Mouse (Mus musculus) neural tube, embryonic 12.5 days (tissue): ENCODE results near the gene Nubpl. TPM values are rescaled to one million over a fixed set of nuclear protein-coding genes. Genes with fewer than 3 reads are reported as not detected.

ENCODE experiments used
- ATAC-seq: fragments of 200-750 bp; cut with Nextera tagmentation; 2 replicates; pipeline ENCODE4 v1.8.0; 2017; ENCODE audit warnings: low read depth, mild to moderate bottlenecking, moderate TSS enrichment, moderate library complexity; ENCODE audit not compliant: low FRiP score
- H3K27ac ChIP-seq: fragments of 300-500 bp; sonication (generic); 2 replicates; pipeline ENCODE4 v1.5.1; 2016
- H3K27me3 ChIP-seq: fragments of 300-500 bp; sonication (generic); replicated peaks from 2 replicates; pipeline ENCODE4 v1.6.1; 2016; ENCODE audit warnings: mild to moderate bottlenecking
- H3K36me3 ChIP-seq: fragments of 300-500 bp; sonication (generic); 2 replicates; pipeline ENCODE4 v1.6.1; 2016; ENCODE audit warnings: mild to moderate bottlenecking
- H3K4me1 ChIP-seq: fragments of 300-500 bp; sonication (generic); 2 replicates; pipeline ENCODE4 v1.6.1; 2016
- H3K4me2 ChIP-seq: fragments of 300-500 bp; sonication (generic); replicated peaks from 2 replicates; pipeline ENCODE4 v1.6.1; 2016; ENCODE audit warnings: mild to moderate bottlenecking
- H3K4me3 ChIP-seq: fragments of 300-500 bp; sonication (generic); 2 replicates; pipeline ENCODE4 v1.5.1; 2016
- H3K9ac ChIP-seq: fragments of 300-500 bp; sonication (generic); 2 replicates; pipeline ENCODE4 v1.6.1; 2016; ENCODE audit warnings: mild to moderate bottlenecking
- H3K9me3 ChIP-seq: fragments of 300-500 bp; sonication (generic); 2 replicates; pipeline ENCODE4 v1.6.1; 2016; ENCODE audit warnings: mild to moderate bottlenecking
- WGBS: fragments of 180-500 bp; shearing (Covaris S2); methylation state at CpG from one replicate; pipeline ENCODE4 v1.1.7; 2016; 5-methylcytosine and 5-hydroxymethylcytosine counted together
- polyA plus RNA-seq: library from polyadenylated mRNA; unstranded; fragments of >200 nt; fragmentation: Nextera tagmentation; extraction: Ambion mirVana; gene quantifications from 2 replicates; pipeline ENCODE4 v1.2.1, GENCODE M21; 2016

Nubpl gene
- polyA plus RNA-seq, 1 experiment from 2014 or later, result 8.8 TPM

GRCm38 (mm10) chr12:52254089-52254488 is 156.6 kb downstream of the Nubpl start:
- H3K4me2 ChIP-seq, result no peak overlapping the region
- H3K4me3 ChIP-seq, result no peak overlapping the region
- H3K4me1 ChIP-seq, result no peaks in the 10 kb centered on the region
- WGBS, result 81% methylated on average over 5 of the region's 5 CpGs
- no peaks in the 10 kb centered on the region for H3K9me3 ChIP-seq
- no peaks in the 10 kb centered on the region for H3K27me3 ChIP-seq
- H3K36me3 ChIP-seq, result no peaks in the 10 kb centered on the region
- no peak overlapping the region for H3K27ac ChIP-seq
- H3K9ac ChIP-seq, result no peak overlapping the region
- no peak for ATAC-seq

GRCm38 (mm10) chr12:52268131-52268530 is 170.6 kb downstream of the Nubpl start:
- no peak overlapping the region for H3K4me2 ChIP-seq
- H3K27ac ChIP-seq, result no peak overlapping the region
- H3K27me3 ChIP-seq, result no peaks in the 10 kb centered on the region
- H3K36me3 ChIP-seq, result no peaks in the 10 kb centered on the region
- H3K4me3 ChIP-seq, result no peak overlapping the region
- no peak for ATAC-seq
- H3K9me3 ChIP-seq, result no peaks in the 10 kb centered on the region
- no peak overlapping the region for H3K9ac ChIP-seq
- no peaks in the 10 kb centered on the region for H3K4me1 ChIP-seq
- WGBS, result 74% methylated on average over 2 of the region's 2 CpGs

- ATAC-seq, result no peak
- WGBS, result 84% methylated on average over 1 of the region's 1 CpGs
- H3K9ac ChIP-seq, result no peak overlapping the region
Observed at GRCm38 (mm10) chr12:52272828-52273227, 175.3 kb downstream of the Nubpl start.

DNA sequence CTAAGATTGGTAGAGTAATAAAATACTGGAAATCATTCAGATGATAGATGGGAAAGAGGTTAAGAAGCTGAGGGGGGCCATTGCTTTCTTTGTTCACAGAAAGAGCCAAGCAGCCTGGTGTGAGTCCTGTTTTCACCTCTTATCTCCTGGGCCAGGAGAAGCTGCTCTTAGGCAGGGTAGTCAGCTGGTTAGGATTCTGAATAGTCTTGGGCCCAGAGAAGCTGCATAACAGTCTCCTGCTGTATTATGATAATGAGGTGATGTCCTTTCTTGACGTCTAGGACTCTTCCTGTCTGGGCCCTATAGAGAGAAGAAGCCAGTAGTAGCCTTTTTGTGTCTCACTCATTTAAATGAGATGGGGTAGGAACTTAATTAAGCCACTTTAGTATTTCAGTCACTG is 178.8 kb downstream of the Nubpl start:
- H3K9ac ChIP-seq, result no peak overlapping the region
- no peak overlapping the region for H3K27ac ChIP-seq
- H3K9me3 ChIP-seq, result no peaks in the 10 kb centered on the region
- H3K27me3 ChIP-seq, result no peaks in the 10 kb centered on the region
- 24% methylated on average over 1 of the region's 1 CpGs for WGBS
- no peaks in the 10 kb centered on the region for H3K36me3 ChIP-seq
- H3K4me3 ChIP-seq, result no peak overlapping the region
- H3K4me2 ChIP-seq, result no peak overlapping the region
- H3K4me1 ChIP-seq, result no peaks in the 10 kb centered on the region
- no peak for ATAC-seq

More at GRCm38 (mm10) chr12:52272828-52273227, 175.3 kb downstream of the Nubpl start:
- Histone ChIP-seq H3K36me3 (no peaks in the 10 kb centered on the region), H3K4me2 (no peak overlapping the region), H3K27ac (no peak overlapping the region), H3K9me3 (no peaks in the 10 kb centered on the region), H3K4me1 (no peaks in the 10 kb centered on the region), H3K27me3 (no peaks in the 10 kb centered on the region), H3K4me3 (no peak overlapping the region)

GRCm38 (mm10) chr12:52281232-52281631 is 183.7 kb downstream of the Nubpl start:
- no peaks in the 10 kb centered on the region for H3K36me3 ChIP-seq
- no peaks in the 10 kb centered on the region for H3K27me3 ChIP-seq
- no peak overlapping the region for H3K4me3 ChIP-seq
- H3K4me1 ChIP-seq, result no peaks in the 10 kb centered on the region
- H3K9ac ChIP-seq, result no peak overlapping the region
- H3K4me2 ChIP-seq, result no peak overlapping the region
- no peak for ATAC-seq
- no peak overlapping the region for H3K27ac ChIP-seq
- WGBS, result 76% methylated on average over 1 of the region's 1 CpGs
- H3K9me3 ChIP-seq, result no peaks in the 10 kb centered on the region

DNA sequence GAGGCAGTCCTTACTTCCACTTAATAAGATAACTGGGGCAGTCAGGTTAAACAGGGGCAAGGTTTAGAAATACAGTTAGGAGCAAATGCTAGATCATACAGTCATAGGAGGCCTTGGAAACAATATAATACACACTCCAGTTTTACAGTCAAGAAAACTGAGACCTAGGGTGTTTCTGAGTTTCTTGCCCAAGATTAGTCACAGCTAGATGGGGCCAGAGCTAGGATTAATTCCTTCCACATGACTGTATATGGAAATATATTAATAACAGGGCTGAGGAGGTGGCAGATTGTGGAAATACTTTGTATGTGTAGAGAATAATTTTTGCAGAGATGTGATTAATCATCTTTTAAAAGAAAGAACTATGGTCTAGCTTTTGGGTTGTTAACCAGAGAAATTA is 186.9 kb downstream of the Nubpl start:
- Histone ChIP-seq H3K4me2 (no peak overlapping the region), H3K9ac (no peak overlapping the region), H3K36me3 (no peaks in the 10 kb centered on the region), H3K4me3 (no peak overlapping the region), H3K9me3 (no peaks in the 10 kb centered on the region), H3K27ac (no peak overlapping the region), H3K27me3 (no peaks in the 10 kb centered on the region), H3K4me1 (peaks cover 9% of the 10 kb centered on the region)
- ATAC-seq, result no peak

DNA sequence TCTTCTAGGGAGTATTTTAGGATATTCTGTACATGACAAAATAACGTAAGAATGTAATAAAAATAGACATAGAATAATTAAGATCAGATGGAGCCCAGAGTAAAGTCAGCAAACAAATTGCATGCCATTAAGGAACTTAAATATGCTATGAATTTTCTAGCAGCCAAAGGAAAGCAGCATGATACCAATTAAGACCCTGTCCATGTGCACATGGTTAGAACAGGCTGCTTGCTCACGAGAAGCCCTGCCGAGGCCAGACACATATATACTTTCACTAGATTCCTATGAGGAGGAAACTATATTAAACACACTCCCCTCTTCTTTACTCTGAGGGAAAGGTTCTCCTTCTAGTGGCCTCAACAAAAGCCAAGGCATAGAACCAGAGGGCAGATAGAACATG is 189.3 kb downstream of the Nubpl start:
- 75% methylated on average over 3 of the region's 3 CpGs for WGBS
- H3K4me2 ChIP-seq, result no peak overlapping the region
- H3K9me3 ChIP-seq, result no peaks in the 10 kb centered on the region
- H3K4me3 ChIP-seq, result no peak overlapping the region
- peaks cover 12% of the 10 kb centered on the region for H3K4me1 ChIP-seq
- H3K27ac ChIP-seq, result no peak overlapping the region
- no peak overlapping the region for H3K9ac ChIP-seq
- no peaks in the 10 kb centered on the region for H3K27me3 ChIP-seq
- H3K36me3 ChIP-seq, result no peaks in the 10 kb centered on the region
- ATAC-seq, result no peak

- no peak overlapping the region for H3K27ac ChIP-seq
- no peak overlapping the region for H3K4me3 ChIP-seq
- H3K4me2 ChIP-seq, result no peak overlapping the region
- 73% methylated on average over 4 of the region's 4 CpGs for WGBS
- no peaks in the 10 kb centered on the region for H3K9me3 ChIP-seq
- H3K9ac ChIP-seq, result no peak overlapping the region
- peaks cover 12% of the 10 kb centered on the region for H3K4me1 ChIP-seq
- H3K36me3 ChIP-seq, result no peaks in the 10 kb centered on the region
- no peaks in the 10 kb centered on the region for H3K27me3 ChIP-seq
- ATAC-seq, result no peak
Observed at GRCm38 (mm10) chr12:52288537-52288936, 191.0 kb downstream of the Nubpl start.

- H3K9me3 ChIP-seq, result no peaks in the 10 kb centered on the region
- H3K4me2 ChIP-seq, result 0 out of 2 replicates have a peak overlapping the region, but pooled peaks have one; percentile 7
- peaks cover 12% of the 10 kb centered on the region for H3K4me1 ChIP-seq
- H3K36me3 ChIP-seq, result no peaks in the 10 kb centered on the region
- no peaks in the 10 kb centered on the region for H3K27me3 ChIP-seq
- H3K27ac ChIP-seq, result no peak overlapping the region
- H3K9ac ChIP-seq, result no peak overlapping the region
- ATAC-seq, result peak; percentile 50
- WGBS, result 56% methylated on average over 11 of the region's 11 CpGs
- H3K4me3 ChIP-seq, result no peak overlapping the region
Observed at GRCm38 (mm10) chr12:52288941-52289567, 191.5 kb downstream of the Nubpl start.

DNA sequence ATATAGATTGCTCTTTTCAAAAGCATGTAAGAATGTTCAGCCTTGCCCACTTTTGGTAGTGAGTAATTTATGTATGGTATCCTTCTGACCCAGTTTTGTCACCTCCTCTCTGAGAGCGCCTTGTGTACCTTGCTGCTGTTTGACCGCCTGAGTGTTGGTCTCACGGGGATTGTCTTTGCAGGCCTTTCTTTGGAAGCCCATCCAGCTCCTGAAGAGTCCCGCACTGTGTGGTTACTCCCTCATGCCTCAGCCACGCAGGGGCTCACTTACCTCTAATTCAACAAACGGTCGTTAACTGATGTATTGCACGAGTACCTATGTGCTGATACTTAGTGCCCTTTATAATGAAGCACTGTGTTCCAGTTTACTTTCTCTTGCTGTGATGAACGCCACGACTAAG is 192.1 kb downstream of the Nubpl start:
- 0 out of 2 replicates have a peak, but pooled peaks have one; percentile 44 for ATAC-seq
- 63% methylated on average over 10 of the region's 10 CpGs for WGBS
- Histone ChIP-seq H3K4me1 (peaks cover 12% of the 10 kb centered on the region), H3K27me3 (no peaks in the 10 kb centered on the region), H3K4me2 (no peak overlapping the region), H3K9me3 (no peaks in the 10 kb centered on the region), H3K27ac (no peak overlapping the region), H3K4me3 (no peak overlapping the region), H3K9ac (no peak overlapping the region), H3K36me3 (no peaks in the 10 kb centered on the region)

DNA sequence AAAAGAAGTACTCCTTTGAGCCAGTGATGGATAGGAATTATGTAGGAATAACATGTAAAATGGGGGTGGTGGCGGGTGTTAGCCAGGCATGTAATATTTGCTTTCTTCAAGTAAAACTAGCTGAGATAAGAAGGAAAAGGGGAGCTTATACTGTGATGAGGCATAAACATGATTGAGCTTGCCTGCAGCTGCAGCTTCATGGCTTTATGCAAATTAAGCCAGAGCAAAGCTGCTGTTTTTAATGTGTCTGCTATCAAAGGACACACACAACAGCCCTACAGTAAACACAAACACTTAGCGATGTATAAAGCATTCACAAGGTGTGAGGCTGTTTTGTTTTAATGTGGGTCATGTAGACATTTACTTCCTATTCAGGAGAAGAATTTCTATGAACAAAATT is 196.4 kb downstream of the Nubpl start:
- Histone ChIP-seq H3K4me3 (no peak overlapping the region), H3K27me3 (no peaks in the 10 kb centered on the region), H3K27ac (no peak overlapping the region), H3K9ac (no peak overlapping the region), H3K9me3 (no peaks in the 10 kb centered on the region), H3K4me1 (peaks cover 8% of the 10 kb centered on the region), H3K4me2 (no peak overlapping the region), H3K36me3 (no peaks in the 10 kb centered on the region)
- ATAC-seq, result no peak
- 79% methylated on average over 2 of the region's 2 CpGs for WGBS

DNA sequence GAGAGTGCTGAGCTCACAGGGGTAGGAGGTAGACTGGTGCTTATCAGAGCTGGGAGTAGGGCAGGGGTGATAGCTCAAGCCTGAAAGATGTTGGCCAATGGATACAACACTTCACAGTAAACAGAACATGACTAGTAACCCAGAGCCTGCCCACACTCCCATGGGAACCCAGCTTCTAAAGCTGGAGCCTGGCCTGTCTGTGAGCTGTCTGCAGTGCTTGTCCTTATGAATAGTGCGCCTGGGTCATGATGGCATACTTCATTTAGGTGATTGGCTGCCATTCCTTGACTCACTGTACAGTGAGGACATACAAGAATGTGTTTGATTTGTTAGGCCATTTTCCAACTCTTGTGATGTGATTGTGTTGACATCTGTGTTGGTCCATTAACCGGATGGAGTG is 200.5 kb downstream of the Nubpl start:
- H3K36me3 ChIP-seq, result no peaks in the 10 kb centered on the region
- H3K27ac ChIP-seq, result no peak overlapping the region
- ATAC-seq, result no peak
- no peak overlapping the region for H3K9ac ChIP-seq
- no peaks in the 10 kb centered on the region for H3K4me1 ChIP-seq
- WGBS, result 89% methylated on average over 2 of the region's 2 CpGs
- H3K4me3 ChIP-seq, result no peak overlapping the region
- no peak overlapping the region for H3K4me2 ChIP-seq
- no peaks in the 10 kb centered on the region for H3K27me3 ChIP-seq
- no peaks in the 10 kb centered on the region for H3K9me3 ChIP-seq

GRCm38 (mm10) chr12:52298683-52299082 is 201.1 kb downstream of the Nubpl start:
- no peaks in the 10 kb centered on the region for H3K27me3 ChIP-seq
- no peaks in the 10 kb centered on the region for H3K9me3 ChIP-seq
- no peak overlapping the region for H3K4me3 ChIP-seq
- H3K4me1 ChIP-seq, result no peaks in the 10 kb centered on the region
- no peaks in the 10 kb centered on the region for H3K36me3 ChIP-seq
- H3K4me2 ChIP-seq, result no peak overlapping the region
- no peak for ATAC-seq
- WGBS, result 72% methylated on average over 1 of the region's 1 CpGs
- no peak overlapping the region for H3K27ac ChIP-seq
- no peak overlapping the region for H3K9ac ChIP-seq
